ENCODE assay signal across 8 mouse cellular contexts in the genomic region with DNA sequence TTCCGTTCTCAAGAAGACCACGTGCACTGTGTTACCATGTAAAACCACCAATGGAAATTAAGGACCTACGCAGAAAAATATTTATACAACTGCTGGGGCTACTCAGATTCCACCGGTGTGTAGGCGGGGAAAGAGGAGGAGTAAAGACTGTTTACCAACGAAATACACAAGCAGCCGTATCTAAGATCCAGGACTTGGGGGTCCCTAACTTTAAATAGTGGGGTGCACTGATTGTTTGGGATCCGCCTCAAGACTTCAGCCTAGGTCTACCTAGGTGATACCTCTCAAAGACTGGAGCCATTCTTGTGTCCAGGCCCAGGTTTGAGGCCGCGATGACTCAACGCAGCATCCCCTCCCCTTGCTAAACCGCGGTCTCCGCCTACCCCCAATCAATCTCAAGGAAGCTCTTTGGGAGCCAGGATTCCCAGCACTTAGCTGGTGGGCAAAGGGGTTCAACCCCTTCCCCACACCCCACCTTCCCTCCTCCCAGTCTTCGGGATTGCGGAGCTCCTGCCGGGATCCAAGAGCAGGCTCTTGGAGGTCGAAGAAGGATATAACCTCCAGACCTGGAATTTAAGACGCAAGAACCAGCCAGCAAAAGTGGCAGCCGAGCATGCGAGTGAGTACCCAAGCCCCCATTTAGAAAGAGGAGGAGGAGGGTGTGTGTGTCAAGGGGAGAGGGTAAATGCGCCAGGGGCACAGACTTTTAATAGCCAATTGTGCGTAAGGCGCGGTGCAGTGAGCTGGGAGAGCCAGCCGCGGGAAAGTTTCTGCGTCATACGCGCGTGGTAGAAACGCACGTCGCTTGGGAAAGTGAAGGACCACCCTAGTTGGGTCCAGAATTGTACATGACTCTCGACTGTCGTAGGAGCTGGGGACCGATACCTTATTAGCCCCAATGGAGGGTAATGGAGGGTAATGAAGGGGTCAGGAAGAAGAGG. TPM values are rescaled to one million over a fixed set of nuclear protein-coding genes. Genes with fewer than 3 reads are reported as not detected.
DNase-seq lines count a peak whose midpoint lies in the region; ATAC-seq and TF ChIP-seq lines count a peak whose summit lies in the region.

No protein-coding gene starts in this region.

- peak overlapping the region; percentile 48 for H3K9ac ChIP-seq in intestine, embryonic 14.5 days (ENCODE audit: low read length)
- H3K9ac ChIP-seq in limb, embryonic 13.5 days: peak overlapping the region; percentile 82
- 0 out of 2 replicates have a peak overlapping the region, but pooled peaks have one; percentile 33 for H3K9ac ChIP-seq in midbrain, postnatal 0 days (replicated peaks; ENCODE audit: low read length, poor library complexity, severe bottlenecking)

- H3K4me3 ChIP-seq in intestine, embryonic 14.5 days (ENCODE audit: low read depth, low read length): peak overlapping the region; percentile 72
- H3K4me3 ChIP-seq in limb, embryonic 13.5 days: peak overlapping the region; percentile 68
- H3K4me3 ChIP-seq in midbrain, postnatal 0 days (ENCODE audit: low read depth, low read length): peak overlapping the region; percentile 57

- 0 out of 2 replicates have a peak, but pooled peaks have one; percentile 9 for ATAC-seq in intestine, embryonic 14.5 days (replicated peaks; ENCODE audit: low FRiP score, low TSS enrichment, low read depth)
- peak; percentile 45; the same call in 1 of the 2 replicates for ATAC-seq in limb, embryonic 13.5 days (ENCODE audit: low FRiP score, low read depth)
- ATAC-seq in midbrain, postnatal 0 days (ENCODE audit: low FRiP score): no peak
- ATAC-seq in activated CD4-positive, CD25-positive, alpha-beta regulatory T cell, adult 4 months: no peak

- peak overlapping the region; percentile 96 for H3K4me2 ChIP-seq in intestine, embryonic 14.5 days (ENCODE audit: low read length)
- H3K4me2 ChIP-seq in limb, embryonic 13.5 days (replicated peaks): peak overlapping the region; percentile 92
- peak overlapping the region; percentile 88 for H3K4me2 ChIP-seq in midbrain, postnatal 0 days (ENCODE audit: low read depth, low read length, poor library complexity, severe bottlenecking)

- peaks cover 17% of the 10 kb centered on the region for H3K36me3 ChIP-seq in intestine, embryonic 14.5 days (ENCODE audit: control insufficient read depth, insufficient read depth, low read length)
- peaks cover 17% of the 10 kb centered on the region for H3K36me3 ChIP-seq in limb, embryonic 13.5 days
- H3K36me3 ChIP-seq in midbrain, postnatal 0 days (ENCODE audit: insufficient read depth, low read length): no peaks in the 10 kb centered on the region

- peak; percentile 48 for DNase-seq in Muller cell, postnatal 12 days (ENCODE audit: inconsistent ontology term)
- peak; percentile 56 for DNase-seq in adrenal gland, postnatal 25 days
- DNase-seq in gastrocnemius, postnatal 10 days: peak; percentile 23
- DNase-seq in intestine, embryonic 14.5 days (ENCODE audit: low spot score): peak; percentile 80
- peak; percentile 26 for DNase-seq in midbrain, postnatal 0 days (ENCODE audit: low spot score)
- DNase-seq in thymus, postnatal 4 days: no peak

- TF ChIP-seq CTCF in midbrain, postnatal 0 days (IDR thresholded peaks at IDR 0.05): no peak

- peak overlapping the region; percentile 84 for H3K27ac ChIP-seq in intestine, embryonic 14.5 days (ENCODE audit: low read depth)
- peak overlapping the region; percentile 91; the same call in 1 of the 2 replicates for H3K27ac ChIP-seq in limb, embryonic 13.5 days
- H3K27ac ChIP-seq in midbrain, postnatal 0 days (ENCODE audit: low read depth, low read length): no peak overlapping the region

- 0 out of 2 replicates have a peak, but pooled peaks cover 13% of the 10 kb centered on the region for H3K27me3 ChIP-seq in intestine, embryonic 14.5 days (replicated peaks; ENCODE audit: control insufficient read depth, insufficient read depth, low read length)
- peaks cover 19% of the 10 kb centered on the region for H3K27me3 ChIP-seq in limb, embryonic 13.5 days
- peaks cover 42% of the 10 kb centered on the region for H3K27me3 ChIP-seq in midbrain, postnatal 0 days (ENCODE audit: insufficient read depth, low read length)

- 2% methylated on average over 37 of the region's 37 CpGs for WGBS in intestine, embryonic 14.5 days
- under 1% methylated on average over 37 of the region's 37 CpGs for WGBS in limb, embryonic 13.5 days
- WGBS in midbrain, postnatal 0 days: 2% methylated on average over 37 of the region's 37 CpGs

- H3K9me3 ChIP-seq in intestine, embryonic 14.5 days (ENCODE audit: control insufficient read depth, low read length): no peaks in the 10 kb centered on the region
- no peaks in the 10 kb centered on the region for H3K9me3 ChIP-seq in limb, embryonic 13.5 days
- no peaks in the 10 kb centered on the region for H3K9me3 ChIP-seq in midbrain, postnatal 0 days (ENCODE audit: low read length)

- peaks cover 3% of the 10 kb centered on the region for H3K4me1 ChIP-seq in intestine, embryonic 14.5 days (replicated peaks; ENCODE audit: control insufficient read depth, insufficient read depth, low read length)
- H3K4me1 ChIP-seq in limb, embryonic 13.5 days: peaks cover 32% of the 10 kb centered on the region
- H3K4me1 ChIP-seq in midbrain, postnatal 0 days (ENCODE audit: insufficient read depth, low read length): peaks cover 21% of the 10 kb centered on the region; the same call in 1 of the 2 replicates

RNA-seq across cellular contexts. Expression of a gene that starts 2.8 kb away (rescaled TPM):
- 26.1 and 31.6 TPM in 2 replicates for total RNA-seq in adrenal gland, postnatal 25 days (2021)
- 10 to 100 TPM; 17.8 to 27.5 TPM for total RNA-seq in gastrocnemius, postnatal 10 days (2021)
- polyA plus RNA-seq in intestine, embryonic 14.5 days (2014; fragmentation: Nextera tagmentation; extraction: Ambion mirVana): 7.4 and 13.6 TPM in 2 replicates
- 11.4 and 11.6 TPM in 2 replicates for polyA plus RNA-seq in limb, embryonic 13.5 days (2015; fragmentation: Nextera tagmentation; extraction: Ambion mirVana)
- total RNA-seq in midbrain, postnatal 0 days (2014; rRNA removed): 8.3 and 9.4 TPM in 2 replicates
- polyA plus RNA-seq in midbrain, postnatal 0 days (2015; fragmentation: Nextera tagmentation; extraction: Ambion mirVana): 0.81 and 2.0 TPM in 2 replicates
- under 1 TPM in 1 of 2 experiments, not detected in 1; 0.24 TPM for polyA plus RNA-seq in activated CD4-positive, CD25-positive, alpha-beta regulatory T cell, adult 4 months (2017; shearing (Covaris generic))

Comparison
In these comparisons a context has a peak if more than half of its experiments do, and no peak if none do; other contexts are left out.
1. ATAC-seq: peak in intestine, embryonic 14.5 days (single experiment) and limb, embryonic 13.5 days (single experiment); none in midbrain, postnatal 0 days (single experiment) and activated CD4-positive, CD25-positive, alpha-beta regulatory T cell, adult 4 months (single experiment).
2. Peak in every context shown above with its lines, with median percentiles within 50 percentile points of each other: H3K4me2 ChIP-seq, H3K4me3 ChIP-seq and H3K9ac ChIP-seq.